In the genomic region with DNA sequence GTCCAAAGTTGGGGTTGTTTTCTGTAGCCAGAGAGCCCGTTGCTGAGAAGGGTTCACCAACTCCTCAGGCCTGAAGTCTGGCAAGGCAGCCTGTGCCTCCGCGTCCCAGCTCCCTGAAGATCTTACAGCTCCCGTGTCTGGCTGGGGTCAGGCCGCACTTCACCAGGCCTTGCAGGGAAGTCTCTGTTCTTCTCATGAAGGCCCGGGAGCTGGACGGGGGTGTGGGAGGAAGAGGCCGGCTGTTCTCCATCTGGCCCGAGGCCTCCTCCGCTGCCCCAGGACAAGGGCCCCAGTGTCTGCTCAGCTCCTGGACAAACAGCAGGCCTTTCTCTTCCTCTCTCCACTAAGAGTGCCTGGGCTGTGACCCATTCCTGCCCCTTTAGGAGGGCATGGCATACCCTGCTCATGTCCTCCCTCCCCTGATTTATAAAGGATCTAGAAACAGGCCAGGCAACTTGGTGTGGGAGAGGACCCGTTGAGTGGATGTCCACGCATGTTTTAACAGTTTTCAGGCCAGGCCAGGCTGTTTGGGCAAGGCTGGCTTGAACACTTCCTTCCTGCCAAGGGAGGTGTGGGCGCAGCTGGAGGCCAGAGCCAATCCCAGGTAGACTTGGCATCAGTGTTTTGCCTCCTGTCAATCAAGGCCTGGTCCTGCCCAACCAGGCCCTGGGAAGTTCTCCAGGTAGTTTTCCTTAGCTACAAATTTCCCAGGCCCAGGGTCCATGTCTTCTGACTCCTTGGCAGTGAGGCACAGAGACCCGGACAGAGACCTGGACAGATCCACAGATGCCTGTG, we compare ENCODE assay signal across 9 mouse cellular contexts. TPM values are rescaled to one million over a fixed set of nuclear protein-coding genes. Genes with fewer than 3 reads are reported as not detected.
A peak's percentile ranks its signal among the peaks of the same experiment; 100 is the strongest.
DNase-seq lines count a peak whose midpoint lies in the region; ATAC-seq and TF ChIP-seq lines count a peak whose summit lies in the region.
"Had no signal": no experiment of that assay in that cellular context is flagged by ENCODE, and none has a peak within 500 bp of the region (broad histone marks: within the 10 kb centered on the region; RNA-seq: fewer than 3 reads in every experiment).

No protein-coding gene starts in this region.

- H3K9me3 ChIP-seq in embryonic facial prominence, embryonic 12.5 days: no peaks in the 10 kb centered on the region
- no peaks in the 10 kb centered on the region for H3K9me3 ChIP-seq in neural tube, embryonic 13.5 days

- H3K9ac ChIP-seq in embryonic facial prominence, embryonic 12.5 days: no peak overlapping the region
- H3K9ac ChIP-seq in neural tube, embryonic 13.5 days: no peak overlapping the region

- no peak overlapping the region for H3K4me3 ChIP-seq in lung, adult 2 months (replicated peaks; ENCODE audit: extremely low read depth, low read depth, low read length)
- H3K4me3 ChIP-seq in embryonic facial prominence, embryonic 12.5 days: no peak overlapping the region
- H3K4me3 ChIP-seq in neural tube, embryonic 13.5 days: no peak overlapping the region

- peak; percentile 14 to 59 for DNase-seq in lung, adult 18-20 months
- DNase-seq in lung, adult 2 months: no peak
- DNase-seq in heart, postnatal 14 days: peak; percentile 40 to 53
- DNase-seq in spleen, postnatal 14 days (ENCODE audit: low spot score in 2 of 2): no peak
- DNase-seq: right cerebral cortex, adult 18-20 months had no signal

- peak overlapping the region; percentile 63 for H3K27ac ChIP-seq in embryonic facial prominence, embryonic 12.5 days
- peak overlapping the region; percentile 72 for H3K27ac ChIP-seq in neural tube, embryonic 13.5 days (replicated peaks)

- no peak for ATAC-seq in embryonic facial prominence, embryonic 12.5 days (ENCODE audit: insufficient number of reproducible peaks, insufficient read depth, low FRiP score, low TSS enrichment)
- ATAC-seq in neural tube, embryonic 13.5 days (ENCODE audit: low read depth): no peak
- ATAC-seq in erythroid progenitor cell, adult 5-6 weeks (replicated peaks; ENCODE audit: low FRiP score, poor library complexity, severe bottlenecking): no peak
- ATAC-seq: activated CD4-positive, CD25-positive, alpha-beta regulatory T cell, adult 4 months had no signal

- H3K4me2 ChIP-seq in embryonic facial prominence, embryonic 12.5 days (replicated peaks): no peak overlapping the region
- no peak overlapping the region for H3K4me2 ChIP-seq in neural tube, embryonic 13.5 days

- intact Hi-C loops in heart, postnatal 14 days (cut with DNase I): no loop called here

- no peak for TF ChIP-seq CTCF in lung, adult 2 months (IDR thresholded peaks at IDR 0.05; ENCODE audit: insufficient read depth, low read length)

- 42% methylated on average over 14 of the region's 14 CpGs for WGBS in lung, adult 2 months
- 44% methylated on average over 14 of the region's 14 CpGs for WGBS in embryonic facial prominence, embryonic 12.5 days
- WGBS in neural tube, embryonic 13.5 days: 75% methylated on average over 14 of the region's 14 CpGs

- no peak for TF ChIP-seq POLR2A in lung, adult 2 months (IDR thresholded peaks at IDR 0.05; ENCODE audit: borderline replicate concordance, extremely low read depth, low read depth, low read length)

- H3K27me3 ChIP-seq in embryonic facial prominence, embryonic 12.5 days: no peaks in the 10 kb centered on the region
- no peaks in the 10 kb centered on the region for H3K27me3 ChIP-seq in neural tube, embryonic 13.5 days

- H3K36me3 ChIP-seq in embryonic facial prominence, embryonic 12.5 days: no peaks in the 10 kb centered on the region
- H3K36me3 ChIP-seq in neural tube, embryonic 13.5 days: no peaks in the 10 kb centered on the region

- H3K4me1 ChIP-seq in lung, adult 2 months (ENCODE audit: control insufficient read depth, insufficient read depth, low read length): peaks cover 12% of the 10 kb centered on the region
- H3K4me1 ChIP-seq in embryonic facial prominence, embryonic 12.5 days: peaks cover 14% of the 10 kb centered on the region
- H3K4me1 ChIP-seq in neural tube, embryonic 13.5 days (replicated peaks): peaks cover 9% of the 10 kb centered on the region

RNA-seq across cellular contexts. Expression of gene Itpr3, which starts 8.5 kb away (rescaled TPM):
- 22.0 and 22.5 TPM in 2 replicates for polyA plus RNA-seq in lung, adult 2 months (2012; rRNA removed)
- 3.2 and 3.4 TPM in 2 replicates for polyA plus RNA-seq in embryonic facial prominence, embryonic 12.5 days (2016; fragmentation: Nextera tagmentation; extraction: Ambion mirVana)
- total RNA-seq in heart, postnatal 14 days (2021): 1 to 10 TPM; 7.2 to 7.7 TPM
- polyA plus RNA-seq in neural tube, embryonic 13.5 days (2015; fragmentation: Nextera tagmentation; extraction: Ambion mirVana): 1.4 and 1.5 TPM in 2 replicates
- 1.3 and 9.0 TPM in 2 replicates for total RNA-seq in erythroid progenitor cell, adult 5-6 weeks (2015; ENCODE audit: low replicate concordance)
- total RNA-seq in erythroid progenitor cell, adult 5-6 weeks (2017; ENCODE audit: low replicate concordance): 0.98 and 2.2 TPM in 2 replicates

RNA-seq across cellular contexts. Expression of gene Bak1, which starts 19.8 kb away (rescaled TPM):
- polyA plus RNA-seq in lung, adult 2 months (2012; rRNA removed): 48.2 and 55.8 TPM in 2 replicates
- 4.5 and 4.9 TPM in 2 replicates for polyA plus RNA-seq in embryonic facial prominence, embryonic 12.5 days (2016; fragmentation: Nextera tagmentation; extraction: Ambion mirVana)
- total RNA-seq in heart, postnatal 14 days (2021): 10 to 100 TPM; 30.6 to 36.0 TPM
- polyA plus RNA-seq in neural tube, embryonic 13.5 days (2015; fragmentation: Nextera tagmentation; extraction: Ambion mirVana): 2.8 and 3.3 TPM in 2 replicates
- 32.7 and 36.0 TPM in 2 replicates for total RNA-seq in erythroid progenitor cell, adult 5-6 weeks (2015; ENCODE audit: low replicate concordance)
- 11.4 and 12.5 TPM in 2 replicates for total RNA-seq in erythroid progenitor cell, adult 5-6 weeks (2017; ENCODE audit: low replicate concordance)

Comparison
In these comparisons a context has a peak if more than half of its experiments do, and no peak if none do; other contexts are left out.
1. DNase-seq: peak in lung, adult 18-20 months (2 of 2) and heart, postnatal 14 days (2 of 2); none in lung, adult 2 months (single experiment) and spleen, postnatal 14 days (0 of 2).